Mouse (Mus musculus) frontal cortex, postnatal 36 days (tissue): Measurements from ENCODE around the gene Lin37.

ENCODE experiments used
- DNase-seq, 2 experiments: peaks; one replicate each; pipeline ENCODE4 v3.0.0; 2022; ENCODE audit warnings: low spot score in 2 of 2

The Lin37 gene

GRCm38 (mm10) chr7:30552102-30553020, 7.3 kb downstream of the Lin37 start, which contains the start of the genes Hspb6 and Proser3:
Hspb6 (plus strand) TSS chr7:30552178.
Proser3 (minus strand) TSS chr7:30552299.
- DNase-seq = peak; percentile 94 to 98

GRCm38 (mm10) chr7:30551445-30552101, 8.1 kb downstream of the Lin37 start:
- no peak for DNase-seq

GRCm38 (mm10) chr7:30550603-30551002, 9.0 kb downstream of the Lin37 start:
- no peak for DNase-seq

GRCm38 (mm10) chr7:30549880-30550279, 9.8 kb downstream of the Lin37 start:
- DNase-seq = no peak

- no peak for DNase-seq
Observed at GRCm38 (mm10) chr7:30544327-30544726, 15.3 kb downstream of the Lin37 start.

- no peak for DNase-seq
Observed at GRCm38 (mm10) chr7:30540572-30540971, 19.1 kb downstream of the Lin37 start.

- peak; percentile 95 to 97 for DNase-seq
Observed at GRCm38 (mm10) chr7:30534633-30535577, 24.7 kb downstream of the Lin37 start, which contains the start of gene Arhgap33. Arhgap33 (minus strand) TSS chr7:30535060.

- DNase-seq = peak in 1 of 2 experiments; percentile 51
Observed at GRCm38 (mm10) chr7:30533941-30534632, 25.6 kb downstream of the Lin37 start.

- no peak for DNase-seq
Observed at GRCm38 (mm10) chr7:30532931-30533330, 26.7 kb downstream of the Lin37 start.

- DNase-seq = peak; percentile 66 to 84
Observed at GRCm38 (mm10) chr7:30531291-30531815, 28.3 kb downstream of the Lin37 start.

GRCm38 (mm10) chr7:30526981-30527380, 32.7 kb downstream of the Lin37 start:
- DNase-seq = no peak

GRCm38 (mm10) chr7:30526399-30526798, 33.2 kb downstream of the Lin37 start:
- no peak for DNase-seq

GRCm38 (mm10) chr7:30525954-30526353, 33.7 kb downstream of the Lin37 start:
- DNase-seq = no peak

- DNase-seq = no peak
Observed at GRCm38 (mm10) chr7:30524487-30524886, 35.2 kb downstream of the Lin37 start.

- no peak for DNase-seq
Observed at GRCm38 (mm10) chr7:30522871-30523270, 36.8 kb downstream of the Lin37 start.

- DNase-seq = no peak
Observed at GRCm38 (mm10) chr7:30520856-30521255, 38.8 kb downstream of the Lin37 start.

GRCm38 (mm10) chr7:30520396-30520795, 39.2 kb downstream of the Lin37 start:
- DNase-seq = no peak

GRCm38 (mm10) chr7:30518325-30518724, 41.3 kb downstream of the Lin37 start:
- DNase-seq = no peak

- no peak for DNase-seq
Observed at GRCm38 (mm10) chr7:30515003-30515760, 44.5 kb downstream of the Lin37 start.

- no peak for DNase-seq
Observed at GRCm38 (mm10) chr7:30508061-30508460, 51.6 kb downstream of the Lin37 start.
